Mouse (Mus musculus): Measurements from ENCODE around the gene Kif6. TPM values are rescaled to one million over a fixed set of nuclear protein-coding genes. Genes with fewer than 3 reads are reported as not detected.

Kif6 gene
- total RNA-seq (2021): 1 to 10 TPM; 2.4 to 4.2 TPM
- long read RNA-seq, experiment 1, partial matches to known transcripts: 0 of 3 reads
- long read RNA-seq, experiment 1, other reads (novel, unspliced or antisense): 3 of 3 reads
- long read RNA-seq, experiment 2, partial matches to known transcripts: 1 of 5 reads
- long read RNA-seq, experiment 2, other reads (novel, unspliced or antisense): 4 of 5 reads

GRCm38 (mm10) chr17:49614577-49615235, at the start of gene Kif6:
Gene Kif6, plus strand, starts transcription at chr17:49615136.
- DNase-seq: peak; percentile 74 to 79
- intact Hi-C loops (cut with DNase I): no loop called here

GRCm38 (mm10) chr17:49568717-49569116, 46.2 kb upstream of the Kif6 start:
- no peak for DNase-seq
- intact Hi-C loops (cut with DNase I): no loop called here

GRCm38 (mm10) chr17:49577321-49577720, 37.6 kb upstream of the Kif6 start:
- DNase-seq: no peak
- intact Hi-C loops (cut with DNase I): no loop called here

- DNase-seq: no peak
- intact Hi-C loops (cut with DNase I): no loop called here
Observed at GRCm38 (mm10) chr17:49582471-49582870, 32.5 kb upstream of the Kif6 start.

GRCm38 (mm10) chr17:49590051-49590450, 24.9 kb upstream of the Kif6 start:
- DNase-seq: no peak
- intact Hi-C loops (cut with DNase I): no loop called here

- no peak for DNase-seq
- intact Hi-C loops (cut with DNase I): no loop called here
Observed at GRCm38 (mm10) chr17:49605397-49605796, 9.5 kb upstream of the Kif6 start.

GRCm38 (mm10) chr17:49607351-49608027, 7.4 kb upstream of the Kif6 start:
- intact Hi-C loops (cut with DNase I): no loop called here
- no peak for DNase-seq

- intact Hi-C loops (cut with DNase I): no loop called here
- DNase-seq: no peak
Observed at GRCm38 (mm10) chr17:49610296-49610695, 4.6 kb upstream of the Kif6 start.

GRCm38 (mm10) chr17:49615241-49615651, 310 bp downstream of the Kif6 start:
- no peak for DNase-seq
- intact Hi-C loops (cut with DNase I): no loop called here

- no peak for DNase-seq
- intact Hi-C loops (cut with DNase I): no loop called here
Observed at GRCm38 (mm10) chr17:49624572-49624971, 9.6 kb downstream of the Kif6 start.

- intact Hi-C loops (cut with DNase I): no loop called here
- no peak for DNase-seq
Observed at GRCm38 (mm10) chr17:49627011-49627794, 12.3 kb downstream of the Kif6 start.

GRCm38 (mm10) chr17:49628875-49629274, 13.9 kb downstream of the Kif6 start:
- intact Hi-C loops (cut with DNase I): no loop called here
- no peak for DNase-seq

- intact Hi-C loops (cut with DNase I): no loop called here
- no peak for DNase-seq
Observed at GRCm38 (mm10) chr17:49633041-49633440, 18.1 kb downstream of the Kif6 start.

GRCm38 (mm10) chr17:49641903-49642302, 27.0 kb downstream of the Kif6 start:
- intact Hi-C loops (cut with DNase I): no loop called here

GRCm38 (mm10) chr17:49642336-49642735, 27.4 kb downstream of the Kif6 start:
- intact Hi-C loops (cut with DNase I): no loop called here
- DNase-seq: no peak

More at GRCm38 (mm10) chr17:49641903-49642302, 27.0 kb downstream of the Kif6 start:
- no peak for DNase-seq

- no peak for DNase-seq
- intact Hi-C loops (cut with DNase I): no loop called here
Observed at GRCm38 (mm10) chr17:49642889-49643490, 28.1 kb downstream of the Kif6 start.

- DNase-seq: no peak
Observed at GRCm38 (mm10) chr17:49646267-49646666, 31.3 kb downstream of the Kif6 start.

GRCm38 (mm10) chr17:49648970-49649369, 34.0 kb downstream of the Kif6 start:
- DNase-seq: no peak
- intact Hi-C loops (cut with DNase I): no loop called here

More at GRCm38 (mm10) chr17:49646267-49646666, 31.3 kb downstream of the Kif6 start:
- intact Hi-C loops (cut with DNase I): no loop called here

GRCm38 (mm10) chr17:49649394-49649793, 34.5 kb downstream of the Kif6 start:
- intact Hi-C loops (cut with DNase I): no loop called here
- DNase-seq: no peak

- intact Hi-C loops (cut with DNase I): no loop called here
- no peak for DNase-seq
Observed at GRCm38 (mm10) chr17:49650366-49650765, 35.4 kb downstream of the Kif6 start.

- intact Hi-C loops (cut with DNase I): no loop called here
- DNase-seq: no peak
Observed at GRCm38 (mm10) chr17:49652357-49652756, 37.4 kb downstream of the Kif6 start.

Measured in heart, postnatal 14 days (tissue).